ENCODE assay signal across 8 mouse cellular contexts in genomic region chr5:66150706-66151300, GRCm38 (mm10). TPM values are rescaled to one million over a fixed set of nuclear protein-coding genes. Genes with fewer than 3 reads are reported as not detected.
DNase-seq lines count a peak whose midpoint lies in the region; ATAC-seq and TF ChIP-seq lines count a peak whose summit lies in the region.

No protein-coding gene starts in this region.

- H3K9ac ChIP-seq in heart, adult 2 months (ENCODE audit: low read depth, low read length), result peak overlapping the region; percentile 35
- H3K9ac ChIP-seq in neural tube, embryonic 13.5 days, result peak overlapping the region; percentile 46

- TF ChIP-seq CTCF in heart, adult 2 months (IDR thresholded peaks at IDR 0.05), result no peak

- DNase-seq in spleen, postnatal 10 days (ENCODE audit: low spot score in 2 of 2), result peak; percentile 14 to 23
- DNase-seq in spleen, adult 12 weeks (ENCODE audit: low spot score), result no peak
- peak; percentile 72 for DNase-seq in embryo, embryonic 10 days (ENCODE audit: low spot score)
- DNase-seq in heart, adult 2 months, result peak; percentile 68 to 71
- peak; percentile 82 for DNase-seq in kidney, adult 11 months
- peak; percentile 82 to 85 for DNase-seq in lung, adult 18-20 months
- DNase-seq in urinary bladder, postnatal 25 days (ENCODE audit: low spot score), result peak; percentile 62

- H3K79me2 ChIP-seq in heart, adult 2 months (replicated peaks; ENCODE audit: control insufficient read depth, insufficient read depth, low read length), result no peaks in the 10 kb centered on the region

- H3K36me3 ChIP-seq in heart, adult 2 months (ENCODE audit: control insufficient read depth, insufficient read depth, low read length), result no peaks in the 10 kb centered on the region
- H3K36me3 ChIP-seq in neural tube, embryonic 13.5 days, result no peaks in the 10 kb centered on the region

- H3K4me2 ChIP-seq in neural tube, embryonic 13.5 days, result peak overlapping the region; percentile 71

- no peaks in the 10 kb centered on the region for H3K9me3 ChIP-seq in neural tube, embryonic 13.5 days

- no peaks in the 10 kb centered on the region for H3K4me1 ChIP-seq in heart, adult 2 months (ENCODE audit: control insufficient read depth, insufficient read depth, low read length)
- peaks cover 19% of the 10 kb centered on the region for H3K4me1 ChIP-seq in neural tube, embryonic 13.5 days (replicated peaks)

- no peak for TF ChIP-seq EP300 in heart, adult 2 months (IDR thresholded peaks at IDR 0.05; ENCODE audit: insufficient read depth, low read depth, low read length)

- peak overlapping the region; percentile 55 for H3K4me3 ChIP-seq in heart, adult 2 months
- H3K4me3 ChIP-seq in neural tube, embryonic 13.5 days, result peak overlapping the region; percentile 39

- peaks cover 5% of the 10 kb centered on the region for H3K27me3 ChIP-seq in heart, adult 2 months (ENCODE audit: control insufficient read depth, insufficient read depth, low read length)
- H3K27me3 ChIP-seq in neural tube, embryonic 13.5 days, result peaks cover 56% of the 10 kb centered on the region

- WGBS in heart, adult 2 months, result under 1% methylated on average over 43 of the region's 43 CpGs
- under 1% methylated on average over 43 of the region's 43 CpGs for WGBS in neural tube, embryonic 13.5 days

- intact Hi-C loops in heart, adult 2 months (cut with DNase I), result no loop called here

- 0 out of 2 replicates have a peak, but pooled peaks have one; percentile 40 for ATAC-seq in neural tube, embryonic 13.5 days (ENCODE audit: low read depth)

- H3K27ac ChIP-seq in heart, adult 2 months, result peak overlapping the region; percentile 26
- H3K27ac ChIP-seq in neural tube, embryonic 13.5 days (replicated peaks), result no peak overlapping the region

- TF ChIP-seq POLR2A in heart, adult 2 months (IDR thresholded peaks at IDR 0.05; ENCODE audit: insufficient read depth, low read depth, low read length), result no peak

RNA-seq across cellular contexts. Expression of gene Rbm47, which starts 22.1 kb away (rescaled TPM):
- 1 to 10 TPM; 1.9 to 3.5 TPM for total RNA-seq in heart, adult 2 months (2021)
- polyA plus RNA-seq in heart, adult 2 months (2012; rRNA removed), result 1.8 and 2.2 TPM in 2 replicates
- polyA plus RNA-seq in neural tube, embryonic 13.5 days (2015; fragmentation: Nextera tagmentation; extraction: Ambion mirVana), result 1.5 and 2.5 TPM in 2 replicates
